In genomic region chr15:80711401-80712151, GRCm38 (mm10) we compare ENCODE assay signal across 8 mouse cellular contexts. TPM values are rescaled to one million over a fixed set of nuclear protein-coding genes. Genes with fewer than 3 reads are reported as not detected.
A peak's percentile ranks its signal among the peaks of the same experiment; 100 is the strongest.
DNase-seq lines count a peak whose midpoint lies in the region; ATAC-seq and TF ChIP-seq lines count a peak whose summit lies in the region.

No protein-coding gene starts in this region.

- peak overlapping the region; percentile 87 for H3K9ac ChIP-seq in heart, embryonic 11.5 days (ENCODE audit: low read depth, low read length)
- H3K9ac ChIP-seq in kidney, embryonic 15.5 days, result peak overlapping the region; percentile 62
- H3K9ac ChIP-seq in liver, embryonic 14.5 days (replicated peaks), result peak overlapping the region; percentile 73
- H3K9ac ChIP-seq in stomach, embryonic 16.5 days (ENCODE audit: low read length), result peak overlapping the region; percentile 90

- DNase-seq in CD4-positive helper T cell, adult 2 months (ENCODE audit: low read depth, low spot score), result peak; percentile 73
- DNase-seq in liver, embryonic 14.5 days (ENCODE audit: low read depth in 3 of 3, low spot score in 3 of 3), result peak in 2 of 3 experiments; percentile 28
- peak; percentile 51 for DNase-seq in neural tube, embryonic 10.5 days (ENCODE audit: extremely low spot score, low spot score)

- no peaks in the 10 kb centered on the region; the same call in 1 of the 2 replicates for H3K4me1 ChIP-seq in bone marrow, adult 2 months (ENCODE audit: control insufficient read depth, insufficient read depth, low read length)
- peaks cover 5% of the 10 kb centered on the region for H3K4me1 ChIP-seq in heart, embryonic 11.5 days (ENCODE audit: control insufficient read depth, insufficient read depth, low read length)
- peaks cover 27% of the 10 kb centered on the region for H3K4me1 ChIP-seq in kidney, embryonic 15.5 days
- peaks cover 11% of the 10 kb centered on the region in 2 experiments for H3K4me1 ChIP-seq in liver, embryonic 14.5 days (replicated peaks; ENCODE audit: control insufficient read depth in 2 of 2, insufficient read depth in 2 of 2, low read length in 1 of 2)
- peaks cover 19% of the 10 kb centered on the region for H3K4me1 ChIP-seq in stomach, embryonic 16.5 days (ENCODE audit: control insufficient read depth, insufficient read depth, low read length)

- peak overlapping the region; percentile 96 for H3K4me2 ChIP-seq in heart, embryonic 11.5 days
- peak overlapping the region; percentile 90 for H3K4me2 ChIP-seq in kidney, embryonic 15.5 days
- H3K4me2 ChIP-seq in liver, embryonic 14.5 days (ENCODE audit: low read depth), result peak overlapping the region; percentile 88
- H3K4me2 ChIP-seq in stomach, embryonic 16.5 days (ENCODE audit: low read depth, low read length), result peak overlapping the region; percentile 53

- no peaks in the 10 kb centered on the region for H3K9me3 ChIP-seq in heart, embryonic 11.5 days (replicated peaks; ENCODE audit: control insufficient read depth, low read length)
- no peaks in the 10 kb centered on the region for H3K9me3 ChIP-seq in kidney, embryonic 15.5 days (replicated peaks)
- H3K9me3 ChIP-seq in liver, embryonic 14.5 days (ENCODE audit: control insufficient read depth, low read length), result no peaks in the 10 kb centered on the region
- no peaks in the 10 kb centered on the region for H3K9me3 ChIP-seq in stomach, embryonic 16.5 days (replicated peaks; ENCODE audit: control insufficient read depth, low read length)

- H3K36me3 ChIP-seq in heart, embryonic 11.5 days (ENCODE audit: control insufficient read depth, insufficient read depth, low read length), result no peaks in the 10 kb centered on the region
- no peaks in the 10 kb centered on the region for H3K36me3 ChIP-seq in kidney, embryonic 15.5 days
- no peaks in the 10 kb centered on the region for H3K36me3 ChIP-seq in liver, embryonic 14.5 days (replicated peaks; ENCODE audit: control insufficient read depth, insufficient read depth, low read depth)
- no peaks in the 10 kb centered on the region for H3K36me3 ChIP-seq in stomach, embryonic 16.5 days (ENCODE audit: control insufficient read depth, insufficient read depth, low read length)

- TF ChIP-seq POLR2A in bone marrow, adult 2 months (IDR thresholded peaks at IDR 0.05; ENCODE audit: borderline replicate concordance, control insufficient read depth, low read depth, low read length), result 0 out of 2 replicates have a peak, but pooled peaks have one; percentile 27

- H3K4me3 ChIP-seq in bone marrow, adult 2 months (replicated peaks; ENCODE audit: control insufficient read depth, low read depth, low read length), result peak overlapping the region; percentile 94
- peak overlapping the region; percentile 99 for H3K4me3 ChIP-seq in heart, embryonic 11.5 days (ENCODE audit: low read depth, low read length)
- H3K4me3 ChIP-seq in kidney, embryonic 15.5 days (replicated peaks), result peak overlapping the region; percentile 66
- peak overlapping the region; percentile 71 to 86 for H3K4me3 ChIP-seq in liver, embryonic 14.5 days (ENCODE audit: insufficient read depth in 1 of 2, low read depth in 2 of 2, low read length in 2 of 2)
- H3K4me3 ChIP-seq in stomach, embryonic 16.5 days (replicated peaks; ENCODE audit: low read length), result peak overlapping the region; percentile 93

- 1% methylated on average over 100 of the region's 106 CpGs for WGBS in bone marrow, adult 2 months
- under 1% methylated on average over 100 of the region's 106 CpGs for WGBS in heart, embryonic 11.5 days (ENCODE audit: insufficient replicate concordance)
- WGBS in kidney, embryonic 15.5 days, result under 1% methylated on average over 99 of the region's 106 CpGs
- 1% methylated on average over 92 of the region's 106 CpGs for WGBS in liver, embryonic 14.5 days (ENCODE audit: insufficient replicate concordance)
- WGBS in stomach, embryonic 16.5 days, result under 1% methylated on average over 98 of the region's 106 CpGs

- no peak for TF ChIP-seq CTCF in bone marrow, adult 2 months (IDR thresholded peaks at IDR 0.05; ENCODE audit: control insufficient read depth, insufficient read depth, low read length)
- TF ChIP-seq CTCF in liver, embryonic 14.5 days (IDR thresholded peaks at IDR 0.05; ENCODE audit: low read depth), result no peak

- peak overlapping the region; percentile 89 for H3K27ac ChIP-seq in bone marrow, adult 2 months (ENCODE audit: control insufficient read depth, insufficient read depth, low read depth, low read length, poor library complexity)
- H3K27ac ChIP-seq in heart, embryonic 11.5 days (ENCODE audit: low read depth, low read length), result peak overlapping the region; percentile 78
- H3K27ac ChIP-seq in kidney, embryonic 15.5 days, result peak overlapping the region; percentile 98
- H3K27ac ChIP-seq in liver, embryonic 14.5 days, result peak overlapping the region; percentile 63; the same call in 1 of the 2 replicates
- peak overlapping the region; percentile 87 for H3K27ac ChIP-seq in stomach, embryonic 16.5 days (ENCODE audit: low read length)

- ATAC-seq in erythroblast, adult 5-6 weeks (replicated peaks; ENCODE audit: low FRiP score, poor library complexity, severe bottlenecking), result peak; percentile 19
- no peak; the same call in 1 of the 2 replicates for ATAC-seq in heart, embryonic 11.5 days (replicated peaks; ENCODE audit: insufficient number of reproducible peaks, low FRiP score, low TSS enrichment)
- peak; percentile 52 for ATAC-seq in kidney, embryonic 15.5 days (replicated peaks; ENCODE audit: low FRiP score)
- ATAC-seq in liver, embryonic 14.5 days (ENCODE audit: insufficient read depth), result peak; percentile 21
- peak; percentile 11; the same call in 1 of the 2 replicates for ATAC-seq in stomach, embryonic 16.5 days (ENCODE audit: insufficient read depth, low FRiP score)

- no peak for TF ChIP-seq EP300 in liver, embryonic 14.5 days (IDR thresholded peaks at IDR 0.05; ENCODE audit: low read depth)

- H3K27me3 ChIP-seq in heart, embryonic 11.5 days (ENCODE audit: control insufficient read depth, insufficient read depth, low read length), result no peaks in the 10 kb centered on the region
- H3K27me3 ChIP-seq in kidney, embryonic 15.5 days, result no peaks in the 10 kb centered on the region
- H3K27me3 ChIP-seq in liver, embryonic 14.5 days (ENCODE audit: control insufficient read depth, insufficient read depth, low read length), result no peaks in the 10 kb centered on the region
- H3K27me3 ChIP-seq in stomach, embryonic 16.5 days (ENCODE audit: control insufficient read depth, insufficient read depth, low read length), result no peaks in the 10 kb centered on the region

RNA-seq across cellular contexts. Expression of gene Tnrc6b, which starts 0.5 kb away (rescaled TPM):
- polyA plus RNA-seq in bone marrow, adult 2 months (2011; ENCODE audit: insufficient read depth, insufficient read length, low replicate concordance, missing spikeins), result 29.2 and 65.3 TPM in 2 replicates
- 138 and 146 TPM in 2 replicates for total RNA-seq in erythroblast, adult 5-6 weeks (2015; ENCODE audit: low replicate concordance)
- 214 and 245 TPM in 2 replicates for total RNA-seq in erythroblast, adult 5-6 weeks (2017; ENCODE audit: low replicate concordance)
- 16.7 and 17.9 TPM in 2 replicates for polyA plus RNA-seq in heart, embryonic 11.5 days (2014; fragmentation: Nextera tagmentation; extraction: Ambion mirVana)
- polyA plus RNA-seq in kidney, embryonic 15.5 days (2015; fragmentation: Nextera tagmentation; extraction: Ambion mirVana), result 29.0 and 33.5 TPM in 2 replicates
- 6.3 and 8.8 TPM in 2 replicates for polyA plus RNA-seq in liver, embryonic 14.5 days (2012; rRNA removed)
- 8.1 and 8.9 TPM in 2 replicates for polyA plus RNA-seq in liver, embryonic 14.5 days (2014; fragmentation: Nextera tagmentation; extraction: Ambion mirVana)
- polyA plus RNA-seq in stomach, embryonic 16.5 days (2015; fragmentation: Nextera tagmentation; extraction: Ambion mirVana), result 28.3 and 29.9 TPM in 2 replicates

RNA-seq across cellular contexts. Expression of gene Fam83f, which starts 39.9 kb away (rescaled TPM):
- 0.54 TPM in 1 of 2 replicates, not detected in the other for polyA plus RNA-seq in bone marrow, adult 2 months (2011; ENCODE audit: insufficient read depth, insufficient read length, low replicate concordance, missing spikeins)
- not detected in 2 replicates for total RNA-seq in erythroblast, adult 5-6 weeks (2015; ENCODE audit: low replicate concordance)
- 0.98 TPM in 1 of 2 replicates, not detected in the other for total RNA-seq in erythroblast, adult 5-6 weeks (2017; ENCODE audit: low replicate concordance)
- polyA plus RNA-seq in heart, embryonic 11.5 days (2014; fragmentation: Nextera tagmentation; extraction: Ambion mirVana), result 0.19 TPM in 1 of 2 replicates, not detected in the other
- 3.8 and 4.1 TPM in 2 replicates for polyA plus RNA-seq in kidney, embryonic 15.5 days (2015; fragmentation: Nextera tagmentation; extraction: Ambion mirVana)
- polyA plus RNA-seq in liver, embryonic 14.5 days (2012; rRNA removed), result 0.69 and 0.81 TPM in 2 replicates
- 1.2 and 1.7 TPM in 2 replicates for polyA plus RNA-seq in liver, embryonic 14.5 days (2014; fragmentation: Nextera tagmentation; extraction: Ambion mirVana)
- 22.0 and 22.4 TPM in 2 replicates for polyA plus RNA-seq in stomach, embryonic 16.5 days (2015; fragmentation: Nextera tagmentation; extraction: Ambion mirVana)
